Mouse (Mus musculus): ENCODE data around the gene Mreg. TPM values are rescaled to one million over a fixed set of nuclear protein-coding genes. Genes with fewer than 3 reads are reported as not detected.

The Mreg gene
- polyA plus RNA-seq, 1 experiment from 2014 or later, result 0.75 TPM

GRCm38 (mm10) chr1:72160321-72160720 is 51.8 kb downstream of the Mreg start:
- Histone ChIP-seq H3K4me3 (ENCODE audit: inconsistent target) (no peak overlapping the region), H3K79me2 (ENCODE audit: inconsistent target) (no peaks in the 10 kb centered on the region), H3K27ac (no peak overlapping the region), H3K36me3 (ENCODE audit: inconsistent target) (no peaks in the 10 kb centered on the region)
- 95% methylated on average over 7 of the region's 7 CpGs for WGBS (ENCODE audit: missing documents)

- H3K36me3 ChIP-seq (ENCODE audit: inconsistent target), result no peaks in the 10 kb centered on the region
- no peak overlapping the region for H3K27ac ChIP-seq
- H3K4me3 ChIP-seq (ENCODE audit: inconsistent target), result no peak overlapping the region
- H3K79me2 ChIP-seq (ENCODE audit: inconsistent target), result no peaks in the 10 kb centered on the region
These were observed 67.1 kb downstream of the Mreg start for GRCm38 (mm10) chr1:72145041-72145440.

- WGBS (ENCODE audit: missing documents), result 75% methylated on average over 4 of the region's 4 CpGs
- H3K36me3 ChIP-seq (ENCODE audit: inconsistent target), result no peaks in the 10 kb centered on the region
- H3K4me3 ChIP-seq (ENCODE audit: inconsistent target), result no peak overlapping the region
- H3K27ac ChIP-seq, result no peak overlapping the region
- no peaks in the 10 kb centered on the region for H3K79me2 ChIP-seq (ENCODE audit: inconsistent target)
These were observed 67.7 kb downstream of the Mreg start for GRCm38 (mm10) chr1:72144426-72144825.

- H3K79me2 ChIP-seq (ENCODE audit: inconsistent target), result no peaks in the 10 kb centered on the region
- WGBS (ENCODE audit: missing documents), result 5% methylated on average over 11 of the region's 11 CpGs
- no peak overlapping the region for H3K27ac ChIP-seq
- H3K36me3 ChIP-seq (ENCODE audit: inconsistent target), result no peaks in the 10 kb centered on the region
- no peak overlapping the region for H3K4me3 ChIP-seq (ENCODE audit: inconsistent target)
These were observed 70.1 kb downstream of the Mreg start for GRCm38 (mm10) chr1:72141893-72142480.

GRCm38 (mm10) chr1:72136101-72136500 is 76.0 kb downstream of the Mreg start:
- Histone ChIP-seq H3K79me2 (ENCODE audit: inconsistent target) (no peaks in the 10 kb centered on the region), H3K4me3 (ENCODE audit: inconsistent target) (no peak overlapping the region), H3K27ac (no peak overlapping the region), H3K36me3 (ENCODE audit: inconsistent target) (no peaks in the 10 kb centered on the region)
- WGBS (ENCODE audit: missing documents), result 96% methylated on average over 10 of the region's 10 CpGs

GRCm38 (mm10) chr1:72134534-72134933 is 77.6 kb downstream of the Mreg start:
- WGBS (ENCODE audit: missing documents), result 50% methylated on average over 1 of the region's 1 CpGs
- Histone ChIP-seq H3K79me2 (ENCODE audit: inconsistent target) (no peaks in the 10 kb centered on the region), H3K27ac (no peak overlapping the region), H3K36me3 (ENCODE audit: inconsistent target) (no peaks in the 10 kb centered on the region), H3K4me3 (ENCODE audit: inconsistent target) (no peak overlapping the region)

GRCm38 (mm10) chr1:72123434-72124297 is 88.4 kb downstream of the Mreg start:
- WGBS (ENCODE audit: missing documents), result 37% methylated on average over 23 of the region's 23 CpGs
- Histone ChIP-seq H3K4me3 (ENCODE audit: inconsistent target) (no peak overlapping the region), H3K36me3 (ENCODE audit: inconsistent target) (no peaks in the 10 kb centered on the region), H3K79me2 (ENCODE audit: inconsistent target) (no peaks in the 10 kb centered on the region), H3K27ac (no peak overlapping the region)

GRCm38 (mm10) chr1:72121608-72122185 is 90.4 kb downstream of the Mreg start:
- Histone ChIP-seq H3K36me3 (ENCODE audit: inconsistent target) (no peaks in the 10 kb centered on the region), H3K4me3 (ENCODE audit: inconsistent target) (no peak overlapping the region), H3K27ac (no peak overlapping the region), H3K79me2 (ENCODE audit: inconsistent target) (no peaks in the 10 kb centered on the region)
- 95% methylated on average over 16 of the region's 17 CpGs for WGBS (ENCODE audit: missing documents)

- Histone ChIP-seq H3K27ac (no peak overlapping the region), H3K4me3 (ENCODE audit: inconsistent target) (no peak overlapping the region), H3K79me2 (ENCODE audit: inconsistent target) (no peaks in the 10 kb centered on the region), H3K36me3 (ENCODE audit: inconsistent target) (no peaks in the 10 kb centered on the region)
- WGBS (ENCODE audit: missing documents), result 91% methylated on average over 4 of the region's 4 CpGs
These were observed 92.1 kb downstream of the Mreg start for GRCm38 (mm10) chr1:72119981-72120380.

- H3K36me3 ChIP-seq (ENCODE audit: inconsistent target), result no peaks in the 10 kb centered on the region
- H3K79me2 ChIP-seq (ENCODE audit: inconsistent target), result no peaks in the 10 kb centered on the region
- H3K27ac ChIP-seq, result no peak overlapping the region
- H3K4me3 ChIP-seq (ENCODE audit: inconsistent target), result no peak overlapping the region
- 89% methylated on average over 5 of the region's 5 CpGs for WGBS (ENCODE audit: missing documents)
These were observed 97.9 kb downstream of the Mreg start for GRCm38 (mm10) chr1:72114206-72114605.

Other genes starting within 250 kb of the Mreg start
- gene Pecr, start 72.0 kb upstream of the Mreg start, polyA plus RNA-seq (2018), result 1.8 to 4.6 TPM (median 3.0 TPM) in 3 replicates
- not detected in 3 replicates for gene Tmem169, start 72.1 kb upstream of the Mreg start, polyA plus RNA-seq (2018)
- 0.08 to 0.26 TPM (median 0.12 TPM) in 3 replicates for gene Xrcc5, start 95.1 kb upstream of the Mreg start, polyA plus RNA-seq (2018)

Measured in macrophage (primary cell).